Mouse (Mus musculus): ENCODE results near the gene Sntg2.

- TF ChIP-seq USF1 (IDR thresholded peaks at IDR 0.05; ENCODE audit: low read depth) (no peak), POLR2A (IDR thresholded peaks at IDR 0.05; ENCODE audit: insufficient read length, low read depth) (no peak), E2F4 (IDR thresholded peaks at IDR 0.05; ENCODE audit: insufficient read depth) (no peak), POLR2AphosphoS2 (IDR thresholded peaks at IDR 0.05; ENCODE audit: insufficient read length, low read depth) (no peak)
Measured at GRCm38 (mm10) chr12:30198250-30198649, 174.9 kb downstream of the Sntg2 start.

Measured in myocyte (in vitro differentiated cells).